12 mouse cellular contexts compared by ENCODE assay signal in the genomic region with DNA sequence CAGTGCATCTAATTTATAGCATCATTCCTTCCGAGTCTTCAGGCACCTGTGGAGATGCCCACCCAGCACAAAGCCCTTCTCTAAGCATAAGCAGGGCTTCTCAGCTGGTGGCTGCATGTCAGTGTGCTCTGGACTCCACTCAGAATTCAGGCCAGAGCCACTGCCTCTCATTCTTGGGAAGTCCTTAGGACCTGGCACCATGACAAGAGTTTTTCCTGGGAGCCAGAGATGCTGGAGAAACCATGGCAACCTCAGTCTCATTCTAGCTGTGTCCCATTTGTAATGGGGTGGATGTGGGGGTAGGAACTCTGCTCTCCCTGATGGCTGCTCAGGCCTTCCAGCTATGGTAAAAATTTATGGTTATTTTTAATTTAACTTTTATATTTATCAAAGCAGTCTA.
DNase-seq lines count a peak whose midpoint lies in the region; ATAC-seq and TF ChIP-seq lines count a peak whose summit lies in the region.
"Had no signal": no experiment of that assay in that cellular context is flagged by ENCODE, and none has a peak within 500 bp of the region (broad histone marks: within the 10 kb centered on the region; RNA-seq: fewer than 3 reads in every experiment).

No protein-coding gene starts in this region.

- no peak overlapping the region for H3K4me2 ChIP-seq in neural tube, embryonic 14.5 days (ENCODE audit: low read depth, low read length)
- H3K4me2 ChIP-seq: embryonic facial prominence, embryonic 13.5 days had no signal

- peaks cover 7% of the 10 kb centered on the region for H3K4me1 ChIP-seq in cerebellum, adult 2 months (ENCODE audit: control insufficient read depth, insufficient read depth, low read length)
- H3K4me1 ChIP-seq in neural tube, embryonic 14.5 days (ENCODE audit: control insufficient read depth, insufficient read depth, low read length), result peaks cover 9% of the 10 kb centered on the region; the same call in 1 of the 2 replicates
- H3K4me1 ChIP-seq: embryonic facial prominence, embryonic 13.5 days; megakaryocyte, embryonic 14.5 days had no signal

- 0% methylated on average over 1 of the region's 1 CpGs for WGBS in cerebellum, adult 2 months
- 14% methylated on average over 1 of the region's 1 CpGs for WGBS in neural tube, embryonic 14.5 days

- no peak overlapping the region for H3K9ac ChIP-seq in neural tube, embryonic 14.5 days (replicated peaks; ENCODE audit: low read depth, low read length)
- H3K9ac ChIP-seq: embryonic facial prominence, embryonic 13.5 days had no signal

- no peak overlapping the region for H3K27ac ChIP-seq in cerebellum, adult 2 months (ENCODE audit: insufficient read depth, low read length)
- H3K27ac ChIP-seq in neural tube, embryonic 14.5 days (ENCODE audit: low read depth, low read length), result no peak overlapping the region
- H3K27ac ChIP-seq: embryonic facial prominence, embryonic 13.5 days had no signal

- H3K27me3 ChIP-seq in cerebellum, adult 2 months (ENCODE audit: control insufficient read depth, insufficient read depth, low read length), result no peaks in the 10 kb centered on the region
- H3K27me3 ChIP-seq in neural tube, embryonic 14.5 days (ENCODE audit: control insufficient read depth, insufficient read depth, low read length), result no peaks in the 10 kb centered on the region

- peak; percentile 51 for ATAC-seq in neural tube, embryonic 14.5 days (ENCODE audit: low read depth)
- ATAC-seq in megakaryocyte, adult 5-6 weeks (ENCODE audit: poor library complexity, severe bottlenecking), result no peak
- ATAC-seq: intestine, embryonic 16.5 days had no signal

- peak; percentile 29 to 65 for DNase-seq in cerebellum, adult 2 months
- DNase-seq in cerebellum, postnatal 36 days, result peak; percentile 27 to 47
- DNase-seq in layer of hippocampus, adult 9-11 months, result peak; percentile 72
- no peak for DNase-seq in spleen, postnatal 4 days (ENCODE audit: low spot score in 2 of 2)
- no peak for DNase-seq in spleen, adult 12 weeks (ENCODE audit: low spot score)
- DNase-seq: adrenal gland, postnatal 14 days; heart, adult 11 months had no signal

- TF ChIP-seq POLR2A in cerebellum, adult 2 months (IDR thresholded peaks at IDR 0.05; ENCODE audit: borderline replicate concordance, insufficient read depth, low read length), result no peak

- TF ChIP-seq CTCF in cerebellum, adult 2 months (IDR thresholded peaks at IDR 0.05; ENCODE audit: borderline replicate concordance, insufficient read depth, low read depth, low read length), result no peak

- no peak overlapping the region for H3K4me3 ChIP-seq in cerebellum, adult 2 months (replicated peaks; ENCODE audit: insufficient read depth, low read depth, low read length)
- no peak overlapping the region for H3K4me3 ChIP-seq in neural tube, embryonic 14.5 days (ENCODE audit: low read depth, low read length)
- H3K4me3 ChIP-seq: embryonic facial prominence, embryonic 13.5 days; megakaryocyte, embryonic 14.5 days had no signal

- no peaks in the 10 kb centered on the region for H3K36me3 ChIP-seq in neural tube, embryonic 14.5 days (ENCODE audit: control insufficient read depth, insufficient read depth, low read length)
- H3K36me3 ChIP-seq: embryonic facial prominence, embryonic 13.5 days had no signal

- no peaks in the 10 kb centered on the region for H3K9me3 ChIP-seq in neural tube, embryonic 14.5 days (ENCODE audit: control insufficient read depth, low read length)
- H3K9me3 ChIP-seq: embryonic facial prominence, embryonic 13.5 days; megakaryocyte, embryonic 14.5 days had no signal

Comparison
In these comparisons a context has a peak if more than half of its experiments do, and no peak if none do; other contexts are left out.
1. DNase-seq: peak in cerebellum, adult 2 months (2 of 2), cerebellum, postnatal 36 days (2 of 2) and layer of hippocampus, adult 9-11 months (single experiment); none in spleen, postnatal 4 days (0 of 2) and spleen, adult 12 weeks (single experiment).